Mouse (Mus musculus) induced T-regulatory cell, adult 2 months (primary cell): Measurements from ENCODE around the gene Nemf.
"Not testable (repeated sequence)": the region's sequence is repeated elsewhere in the genome, so short reads cannot be mapped to it uniquely, and the experiment has no call there.

Source experiments
- DNase-seq: peaks from one replicate; pipeline ENCODE4 v3.0.0-alpha.2; 2012; ENCODE audit warnings: low read depth

The Nemf gene

DNA sequence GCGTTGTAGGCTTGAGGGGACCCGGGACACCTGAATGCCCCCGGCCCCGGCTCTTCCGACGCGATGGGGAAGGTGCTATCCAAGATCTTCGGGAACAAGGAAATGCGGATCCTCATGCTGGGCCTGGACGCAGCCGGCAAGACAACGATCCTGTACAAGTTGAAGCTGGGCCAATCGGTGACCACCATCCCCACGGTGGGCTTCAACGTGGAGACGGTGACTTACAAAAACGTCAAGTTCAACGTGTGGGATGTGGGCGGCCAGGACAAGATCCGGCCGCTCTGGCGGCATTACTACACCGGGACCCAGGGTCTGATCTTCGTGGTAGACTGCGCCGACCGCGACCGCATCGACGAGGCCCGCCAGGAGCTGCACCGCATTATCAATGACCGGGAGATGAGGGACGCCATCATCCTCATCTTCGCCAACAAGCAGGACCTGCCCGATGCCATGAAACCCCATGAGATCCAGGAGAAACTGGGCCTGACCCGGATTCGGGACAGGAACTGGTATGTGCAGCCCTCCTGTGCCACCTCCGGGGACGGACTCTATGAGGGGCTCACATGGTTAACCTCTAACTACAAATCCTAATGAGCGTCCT lies 15.9 kb upstream of the Nemf start:
- DNase-seq = peak; percentile 65

DNA sequence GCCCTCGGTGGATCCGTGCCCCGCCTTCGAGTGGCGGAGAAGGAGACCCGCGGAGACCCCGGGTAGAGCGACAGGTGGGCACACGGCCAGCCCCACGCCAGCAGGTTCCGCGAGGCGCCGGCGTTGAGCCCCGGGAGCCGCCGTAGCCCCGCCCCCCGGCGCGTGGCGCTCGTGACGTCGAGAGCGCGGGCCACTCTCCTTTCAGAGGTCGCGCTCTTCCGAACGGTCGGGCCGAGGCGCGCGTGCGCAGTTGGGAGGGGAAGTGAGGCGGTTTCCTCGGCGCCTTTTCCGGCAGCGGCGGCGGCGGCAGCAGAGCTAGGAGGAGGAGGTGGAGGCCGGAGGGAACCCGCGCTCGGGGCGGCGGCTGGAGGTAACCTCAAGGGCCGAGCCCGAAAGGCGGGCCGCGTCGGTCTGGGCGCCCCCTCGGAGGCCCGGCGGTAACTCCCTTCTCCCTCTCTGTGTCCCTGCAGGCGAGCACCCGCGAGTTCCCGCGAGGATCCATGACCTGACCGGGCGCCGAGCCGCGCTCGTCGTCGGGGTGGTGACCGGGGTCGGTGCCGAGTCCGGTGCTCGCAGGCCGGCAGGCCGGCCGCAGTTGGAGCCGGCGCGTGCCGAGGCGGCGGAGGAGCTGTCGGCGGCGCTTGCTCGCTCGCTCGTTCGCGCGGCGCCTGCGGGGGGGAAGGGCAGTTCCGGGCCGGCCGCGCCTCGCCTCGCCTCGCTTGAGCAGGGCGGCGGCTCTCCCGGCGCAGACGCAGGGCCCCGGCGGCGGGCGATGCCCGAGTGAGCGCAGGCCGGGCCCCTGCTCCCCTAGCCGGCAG lies 15.1 kb upstream of the Nemf start, which contains the start of the genes Arf6 and Gm9887:
TSS of gene Arf6 (plus strand) at position 297 of the 818 bp plus-strand sequence.
TSS of gene Gm9887 (minus strand) at position 605 of the 818 bp plus-strand sequence.
- peak; percentile 99 for DNase-seq

DNA sequence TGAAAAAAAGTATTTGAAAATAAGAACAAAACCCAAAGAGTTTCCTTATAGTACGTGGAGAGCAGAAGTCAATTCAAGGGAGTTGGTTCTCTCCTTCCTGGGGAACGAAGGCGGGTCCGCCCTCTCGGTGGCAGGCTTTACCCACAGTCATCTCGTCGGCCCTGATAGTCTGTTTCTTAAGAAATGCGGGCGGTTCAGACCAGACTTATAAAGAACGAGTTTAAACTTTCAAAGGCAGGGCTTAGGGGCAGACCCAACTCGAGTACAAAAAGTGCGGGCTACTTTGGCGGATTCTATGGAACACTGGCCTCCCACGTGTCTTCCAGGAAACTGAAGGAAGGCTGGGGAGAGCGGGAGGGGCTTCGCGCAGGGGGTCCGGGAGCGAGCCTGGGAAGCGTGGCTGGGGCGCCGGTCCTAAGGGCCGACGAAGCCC lies 14.5 kb upstream of the Nemf start:
- DNase-seq = peak; percentile 92

DNA sequence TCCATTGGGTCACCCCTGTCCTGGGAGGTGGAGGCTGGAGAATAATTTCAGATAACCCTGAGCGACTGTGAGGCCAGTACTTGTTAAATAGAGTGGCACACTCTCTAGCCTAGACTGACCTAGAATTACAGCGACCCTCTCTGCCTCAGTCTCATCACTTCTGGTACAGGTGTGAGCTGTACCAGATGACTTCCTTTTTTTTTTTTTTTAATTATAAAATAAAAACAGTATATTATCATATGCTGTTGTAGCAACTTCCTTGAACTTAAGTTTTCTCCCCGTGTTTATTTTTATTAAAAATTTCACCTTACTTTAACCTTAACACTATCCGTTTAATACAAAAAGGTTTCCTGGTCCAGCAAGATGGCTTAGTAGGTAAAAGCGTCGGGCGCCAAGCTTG lies 14.0 kb upstream of the Nemf start:
- no peak for DNase-seq

DNA sequence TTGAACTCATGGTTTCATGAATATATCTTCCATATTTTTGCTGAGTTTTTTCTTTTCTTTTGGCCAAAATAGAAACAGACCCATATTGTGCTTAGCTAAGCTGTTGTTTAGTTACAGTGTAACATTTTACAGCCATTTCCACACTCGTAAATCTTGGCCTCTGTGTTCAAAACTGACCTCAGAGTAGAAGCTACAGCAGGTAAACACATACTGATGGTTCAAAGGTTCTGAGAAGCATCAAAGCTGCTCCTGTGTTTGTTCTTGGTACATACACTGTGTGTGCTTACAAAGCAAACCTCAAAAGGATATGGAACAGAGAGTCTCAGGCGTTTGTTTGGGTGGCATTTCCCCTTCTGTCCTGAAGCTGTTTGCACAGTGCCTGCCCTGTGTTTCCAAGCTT lies 10.6 kb upstream of the Nemf start:
- DNase-seq = no peak

DNA sequence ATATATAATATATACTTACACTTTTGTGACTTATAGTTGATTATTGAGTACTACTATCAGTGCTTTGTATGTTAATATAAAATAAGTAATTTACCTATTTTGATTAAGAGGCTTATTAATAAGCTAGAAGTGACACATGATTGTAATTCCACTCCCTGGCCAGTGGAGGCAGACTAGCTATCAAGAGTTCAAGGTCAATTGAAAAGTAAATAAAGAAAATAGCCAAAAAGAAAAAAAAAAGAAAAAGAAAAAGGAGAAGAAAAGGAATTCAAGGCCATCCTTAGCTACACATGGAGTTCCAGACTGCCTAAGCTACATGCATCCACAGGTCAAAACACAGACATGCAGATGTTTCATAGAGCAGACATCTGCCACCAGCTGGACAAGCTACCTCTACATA lies 9.5 kb upstream of the Nemf start:
- DNase-seq = peak; percentile 75

DNA sequence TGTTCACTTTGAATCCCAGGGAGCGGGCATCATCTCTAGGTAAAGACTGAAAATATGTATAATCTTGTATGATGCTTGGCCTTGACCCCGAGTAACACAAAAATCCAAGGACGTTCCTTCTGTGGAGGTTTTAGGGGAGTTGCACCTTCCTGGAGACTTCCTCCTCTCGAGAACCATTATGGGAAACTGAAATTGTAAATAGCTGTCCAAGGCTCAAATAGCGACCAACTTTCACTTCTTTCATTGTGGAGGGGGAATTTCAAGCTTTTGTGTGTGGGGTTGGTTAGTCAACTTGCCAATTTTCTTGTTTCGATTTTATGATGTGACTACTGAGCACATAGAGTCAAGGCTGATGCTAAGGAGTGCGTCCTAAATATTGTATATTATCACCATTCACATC lies 8.8 kb upstream of the Nemf start:
- DNase-seq = no peak

DNA sequence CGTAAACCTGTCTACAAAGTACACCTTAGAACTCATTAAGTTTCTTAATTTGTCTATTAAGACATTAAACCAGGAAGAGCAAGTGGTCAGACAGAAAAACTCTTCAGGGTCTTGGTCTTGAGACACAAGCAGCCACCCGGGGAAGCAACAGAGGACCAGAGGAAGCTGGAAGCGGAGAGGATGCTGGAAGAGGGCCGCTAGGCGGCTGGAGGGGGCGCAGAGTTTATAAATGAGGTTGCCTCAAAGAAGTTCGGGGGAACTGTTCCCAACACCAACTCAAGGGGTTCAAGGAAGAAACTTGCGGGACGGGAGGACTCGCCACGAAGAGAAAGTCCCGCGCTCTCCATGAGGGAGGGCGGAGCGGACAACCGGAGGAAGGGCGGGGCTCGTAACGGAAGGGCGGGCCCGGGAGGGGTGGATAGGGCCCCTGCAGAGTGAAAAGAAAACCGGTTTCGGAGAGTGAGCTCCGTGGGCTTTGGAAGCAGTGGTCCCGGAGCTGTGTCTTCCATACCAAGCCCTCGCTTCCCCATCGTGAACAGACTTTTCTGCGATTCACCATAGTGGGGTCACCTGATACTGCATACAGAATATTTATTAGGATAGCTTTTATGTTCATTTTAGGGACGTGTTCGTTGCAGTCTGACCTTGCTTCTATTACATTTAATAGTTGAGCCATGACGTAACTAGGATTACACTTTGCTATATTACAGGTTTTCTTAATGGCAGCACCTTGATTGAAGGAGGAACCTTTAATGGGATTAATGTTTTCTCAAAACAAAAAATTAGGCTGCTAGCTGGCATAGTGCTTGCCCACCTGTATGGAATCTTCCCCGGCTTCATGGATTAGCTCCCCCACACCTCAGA lies 7.2 kb upstream of the Nemf start:
- peak; percentile 92 for DNase-seq

DNA sequence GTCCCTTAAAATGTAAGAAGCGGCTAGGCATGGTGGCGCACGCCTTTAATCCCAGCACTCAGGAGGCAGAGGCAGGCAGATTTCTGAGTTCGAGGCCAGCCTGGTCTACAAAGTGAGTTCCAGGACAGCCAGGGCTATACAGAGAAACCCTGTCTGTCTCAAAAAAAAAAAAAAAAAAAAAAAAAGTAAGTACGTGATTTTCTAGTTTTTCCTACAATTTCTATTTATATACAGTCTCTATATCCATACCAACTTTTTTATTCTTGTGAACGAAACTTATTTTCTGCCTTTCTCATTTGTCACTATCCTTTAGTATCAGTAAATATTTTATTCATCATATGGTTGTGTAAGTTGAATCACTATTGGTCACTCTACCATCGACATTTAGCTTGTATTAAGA lies 6.1 kb upstream of the Nemf start:
- not testable (repeated sequence) for DNase-seq

DNA sequence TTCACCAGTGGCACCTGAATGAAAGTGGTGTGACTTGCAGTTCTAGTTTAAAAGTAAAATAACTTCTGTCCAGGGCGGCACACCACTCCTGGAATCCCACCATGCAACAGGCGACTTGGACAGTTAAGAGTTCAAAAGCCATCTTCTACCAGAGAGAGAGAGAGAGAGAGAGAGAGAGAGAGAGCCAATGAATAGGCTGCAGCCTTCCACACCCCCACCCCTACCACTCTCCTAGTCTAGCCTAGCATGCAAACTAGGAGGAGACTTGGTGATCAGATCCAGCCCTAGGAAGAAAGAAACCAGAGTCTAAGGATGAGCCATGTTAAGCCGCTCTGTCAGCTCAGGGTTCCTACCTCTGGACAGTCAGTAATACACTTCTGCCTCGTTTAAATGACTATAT lies 5.4 kb upstream of the Nemf start:
- no peak for DNase-seq

DNA sequence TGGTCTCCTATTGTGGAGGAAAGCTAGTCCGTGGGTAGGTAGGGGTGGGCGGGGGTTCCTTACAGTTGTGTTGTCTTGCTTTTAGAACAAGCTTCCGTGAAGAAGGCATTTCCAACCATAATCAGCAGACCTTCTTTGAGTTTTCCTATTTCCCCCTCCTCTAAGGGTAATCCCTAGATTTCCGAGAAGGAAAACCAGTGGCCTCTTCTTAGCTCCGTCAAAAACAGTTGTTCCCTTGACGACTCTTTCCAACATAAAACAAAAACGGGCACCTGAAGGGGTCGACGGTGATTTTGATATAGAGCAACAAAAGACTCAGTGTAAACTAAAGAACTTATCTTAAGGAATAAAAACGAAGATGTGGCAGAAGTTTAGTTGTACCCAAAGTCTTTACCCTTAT lies 5.0 kb upstream of the Nemf start:
- no peak for DNase-seq

DNA sequence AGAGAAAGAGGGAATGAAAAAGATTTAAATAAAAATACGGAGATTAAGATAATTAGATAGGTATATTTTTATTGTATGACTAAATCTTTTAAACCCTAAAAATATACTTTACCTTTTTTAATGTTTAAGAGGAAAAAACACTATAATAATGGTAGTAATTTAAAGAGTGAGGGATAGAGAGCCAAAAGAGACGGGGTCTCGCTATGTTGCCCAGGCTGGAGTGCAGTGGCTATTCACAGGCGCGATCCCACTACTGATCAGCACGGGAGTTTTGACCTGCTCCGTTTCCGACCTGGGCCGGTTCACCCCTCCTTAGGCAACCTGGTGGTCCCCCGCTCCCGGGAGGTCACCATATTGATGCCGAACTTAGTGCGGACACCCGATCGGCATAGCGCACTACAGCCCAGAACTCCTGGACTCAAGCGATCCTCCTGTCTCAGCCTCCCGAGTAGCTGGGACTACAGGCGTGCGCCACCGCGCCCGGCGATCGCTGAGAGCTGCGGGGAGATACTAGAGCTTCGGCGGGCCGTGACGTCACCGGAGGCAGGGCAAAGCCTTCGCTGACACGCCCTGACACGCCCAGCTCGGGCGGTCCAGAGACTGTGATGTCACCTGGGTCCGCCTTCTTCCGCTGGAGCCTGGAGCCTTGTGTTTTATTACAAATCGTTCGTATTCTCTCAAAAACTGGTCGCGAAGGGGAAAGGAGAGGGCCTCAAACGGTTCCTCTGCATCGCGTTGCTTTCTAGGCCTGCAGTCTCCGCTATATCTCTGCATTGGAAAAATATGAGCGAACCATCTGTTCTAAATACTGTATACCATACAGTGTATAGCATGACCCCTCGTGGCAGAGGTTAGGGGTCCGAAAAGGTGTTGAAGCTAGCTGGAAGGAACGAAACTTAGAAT lies 4.3 kb upstream of the Nemf start:
- peak; percentile 99 for DNase-seq

DNA sequence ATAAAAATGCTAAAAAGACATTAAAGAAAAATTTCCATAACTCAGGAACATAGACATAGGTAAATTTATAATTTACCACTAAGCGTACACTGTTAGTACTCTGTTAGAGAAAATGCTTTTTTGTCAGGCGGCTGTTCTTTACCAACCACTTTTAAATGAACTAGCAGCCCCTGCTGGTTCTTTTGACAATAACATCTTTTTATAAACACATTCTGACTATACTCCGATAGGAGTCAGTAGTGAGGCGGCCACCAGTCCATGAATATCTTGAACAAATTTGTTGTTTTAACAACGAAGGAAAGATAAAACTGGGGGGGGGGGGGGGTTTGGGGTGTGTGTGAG lies 3.7 kb upstream of the Nemf start:
- peak; percentile 93 for DNase-seq

DNA sequence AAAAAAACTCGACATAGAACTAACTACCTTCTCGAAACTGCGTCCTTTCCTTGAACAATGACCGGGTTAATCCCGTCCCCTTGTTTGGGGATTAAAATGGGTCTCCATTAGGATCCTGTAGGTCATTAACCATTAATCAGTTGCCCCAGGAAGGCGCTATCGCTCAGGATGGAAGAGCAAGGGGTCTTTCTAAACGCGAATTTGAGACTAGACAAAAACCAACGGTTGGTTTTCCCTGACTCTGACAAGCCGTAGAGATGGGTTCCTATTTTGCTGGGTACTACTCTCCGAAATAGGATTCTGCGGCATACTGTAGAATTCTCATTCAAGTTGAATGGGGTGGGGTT lies 308 bp upstream of the Nemf start:
- no peak for DNase-seq

DNA sequence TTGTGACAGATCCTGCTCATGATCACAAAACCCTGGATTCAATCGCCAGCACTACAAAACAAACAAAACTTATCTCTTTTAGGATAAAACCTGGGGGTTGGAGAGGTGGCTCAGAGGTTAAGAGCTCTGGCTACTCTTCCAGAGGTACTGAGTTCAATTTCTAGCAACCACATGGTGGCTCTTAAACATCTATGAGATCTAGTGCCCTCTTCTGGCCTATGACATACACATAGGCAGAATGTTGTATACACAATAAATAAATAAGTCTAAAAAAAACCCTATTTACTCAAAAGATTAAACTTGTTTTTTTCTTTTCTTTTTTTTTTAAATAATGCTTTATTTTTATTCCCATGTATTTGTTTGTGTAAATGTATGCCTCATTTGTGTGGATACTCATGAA lies 5.3 kb downstream of the Nemf start:
- peak; percentile 61 for DNase-seq

DNA sequence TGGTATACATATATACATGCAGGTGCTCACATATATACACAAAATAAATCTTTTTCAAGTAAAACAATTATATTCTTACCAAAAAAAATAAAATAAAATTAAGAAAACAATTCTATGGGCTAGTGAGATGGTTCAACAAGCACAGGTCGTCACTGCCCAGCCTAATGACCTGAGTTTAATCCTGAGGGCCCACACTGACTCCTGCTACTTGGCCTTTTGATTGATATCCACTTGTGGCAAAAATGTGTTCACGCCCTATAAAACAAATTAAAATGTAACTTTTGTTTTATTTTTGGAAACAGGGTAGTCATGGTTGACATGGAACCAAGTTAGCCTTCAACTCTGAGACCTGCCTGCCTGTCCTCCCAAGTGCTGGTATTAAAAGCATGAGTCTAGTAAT lies 7.0 kb downstream of the Nemf start:
- DNase-seq = no peak

DNA sequence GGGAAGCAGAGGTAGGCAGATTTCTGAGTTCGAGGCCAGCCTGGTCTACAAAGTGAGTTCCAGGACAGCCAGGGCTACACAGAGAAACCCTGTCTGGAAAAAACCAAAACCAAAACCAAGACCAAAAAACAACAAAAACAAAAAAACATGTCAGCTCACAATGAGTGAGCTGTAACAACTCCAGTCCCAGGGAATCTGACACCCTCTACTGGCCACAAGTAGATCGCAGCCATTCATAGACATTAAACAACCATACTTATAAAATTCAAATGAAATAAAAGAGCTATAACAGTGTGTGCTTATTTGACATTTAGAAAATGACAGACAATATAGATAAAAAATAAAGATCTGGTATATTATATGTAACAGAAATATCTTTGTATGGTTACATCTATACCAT lies 23.4 kb downstream of the Nemf start:
- DNase-seq = peak; percentile 80

DNA sequence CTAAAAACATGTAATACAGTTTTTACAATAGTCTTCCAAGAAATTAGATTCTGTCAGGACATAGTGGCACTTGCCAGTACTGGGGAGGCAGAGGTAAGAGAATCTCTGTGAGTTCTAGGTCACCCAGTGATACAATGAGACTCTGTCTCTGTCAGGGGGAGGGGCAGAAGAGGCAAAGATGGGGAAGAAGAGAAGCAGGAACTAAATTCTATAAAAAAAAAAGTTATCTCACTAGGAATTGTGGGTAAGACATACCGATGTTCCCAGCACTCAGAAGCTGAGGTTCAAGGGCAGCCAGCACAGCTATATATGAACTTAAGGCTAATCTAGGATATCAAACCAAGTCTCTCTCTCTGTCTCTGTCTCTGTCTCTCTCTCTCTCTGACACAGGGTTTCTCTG lies 24.8 kb downstream of the Nemf start:
- DNase-seq = no peak

DNA sequence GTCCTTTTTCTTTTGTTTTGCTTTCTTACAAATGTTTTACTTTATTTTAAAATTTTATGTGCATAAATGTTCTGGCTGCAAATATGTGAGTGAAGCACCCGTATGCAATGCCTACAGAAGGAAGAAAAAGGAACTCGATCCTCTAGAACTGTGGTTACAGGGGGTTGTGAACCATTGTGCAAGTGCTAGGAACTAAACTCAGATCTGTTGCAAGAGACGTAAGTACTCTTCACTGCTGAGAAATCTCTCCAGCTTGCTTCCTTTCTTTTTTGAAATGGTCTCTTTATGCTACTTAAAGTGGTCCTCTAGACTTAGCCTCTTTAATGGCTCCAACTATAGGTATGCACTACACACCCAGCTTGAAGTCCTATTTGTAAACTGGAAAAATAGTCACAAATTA lies 25.8 kb downstream of the Nemf start:
- DNase-seq = no peak

DNA sequence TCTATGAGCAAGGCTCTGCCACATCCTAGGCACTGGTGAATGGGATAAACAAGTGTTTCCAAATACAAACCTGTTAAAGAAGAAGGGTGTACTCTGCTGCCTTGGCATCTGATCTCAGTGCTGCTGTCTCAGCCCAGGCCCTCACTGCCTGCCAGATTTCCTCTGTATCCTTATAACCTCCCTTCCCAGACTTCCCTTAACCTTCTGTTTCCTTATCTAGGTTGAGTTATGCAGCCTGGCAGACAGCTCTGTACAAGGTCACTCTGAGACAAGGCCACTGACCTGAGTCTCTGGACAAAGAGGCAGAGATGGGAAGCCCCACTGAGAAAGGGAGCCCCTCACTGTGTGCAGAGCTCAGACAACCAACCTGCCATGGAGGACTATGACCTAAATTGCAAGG lies 38.5 kb downstream of the Nemf start:
- no peak for DNase-seq

DNA sequence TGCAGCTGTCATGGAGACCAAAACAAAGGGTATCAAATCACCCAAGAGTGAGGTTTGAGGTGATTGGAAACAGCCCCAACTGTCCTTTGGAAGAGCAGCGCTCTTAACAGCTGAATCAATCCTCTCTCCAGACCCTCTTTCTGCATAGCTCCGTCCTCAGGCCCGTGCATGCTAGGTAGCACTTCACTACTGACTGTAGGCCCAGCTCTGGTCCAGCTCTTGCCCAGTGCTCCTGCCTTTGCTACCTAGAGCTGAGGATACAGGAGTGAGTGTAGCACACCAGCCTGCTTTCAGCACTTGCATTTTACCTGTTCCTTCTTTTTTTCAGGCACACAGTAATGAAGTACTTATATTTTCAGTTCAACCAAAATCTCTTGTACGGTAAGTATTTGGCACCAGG lies 47.3 kb downstream of the Nemf start:
- no peak for DNase-seq

DNA sequence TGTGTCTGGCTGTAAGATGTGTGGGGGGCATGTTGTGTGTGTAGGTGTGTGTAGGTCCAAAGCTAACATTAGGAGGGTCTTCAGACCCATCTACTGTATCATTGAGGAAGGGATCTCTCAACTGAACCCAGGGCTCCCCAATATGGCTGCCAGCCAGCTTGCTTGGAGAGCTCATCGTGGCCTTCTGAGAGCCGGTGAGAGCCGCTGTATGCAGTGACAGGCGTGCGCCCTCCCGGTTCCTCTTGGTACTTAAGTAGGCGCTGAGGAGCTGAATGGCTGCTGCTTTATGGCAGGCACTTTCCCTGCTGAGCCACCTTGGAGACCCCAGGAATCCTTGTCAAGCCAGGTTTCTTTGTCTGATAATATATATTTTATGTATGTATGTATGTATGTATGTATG lies 50.6 kb downstream of the Nemf start:
- no peak for DNase-seq
